ENCODE assay signal across 13 mouse cellular contexts in the genomic region with DNA sequence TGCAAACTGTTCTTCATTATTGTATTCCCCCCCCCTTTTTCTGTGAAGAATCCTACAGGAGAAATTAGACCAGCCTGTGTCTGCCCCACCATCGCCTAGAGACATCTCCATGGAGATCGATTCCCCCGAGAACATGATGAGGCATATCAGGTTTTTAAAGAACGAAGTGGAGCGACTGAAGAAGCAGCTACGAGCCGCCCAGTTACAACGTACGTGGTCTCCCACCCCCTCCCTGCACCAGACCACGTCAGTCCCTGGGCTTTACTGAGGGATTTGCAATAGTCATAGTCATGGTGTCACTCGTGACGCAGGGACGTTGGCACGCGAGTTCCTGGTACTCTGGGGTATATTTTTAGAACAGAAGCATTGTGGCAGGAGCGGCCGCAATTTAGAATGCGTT. TPM values are rescaled to one million over a fixed set of nuclear protein-coding genes. Genes with fewer than 3 reads are reported as not detected.
DNase-seq lines count a peak whose midpoint lies in the region; ATAC-seq and TF ChIP-seq lines count a peak whose summit lies in the region.
"Had no signal": no experiment of that assay in that cellular context is flagged by ENCODE, and none has a peak within 500 bp of the region (broad histone marks: within the 10 kb centered on the region; RNA-seq: fewer than 3 reads in every experiment).

No protein-coding gene starts in this region.

- peak overlapping the region; percentile 68 for H3K27ac ChIP-seq in hindbrain, embryonic 14.5 days
- H3K27ac ChIP-seq in midbrain, embryonic 16.5 days (ENCODE audit: low read length) = peak overlapping the region; percentile 25; the same call in 1 of the 2 replicates

- ATAC-seq in hindbrain, embryonic 14.5 days (ENCODE audit: low FRiP score) = peak; percentile 38; the same call in 1 of the 2 replicates
- ATAC-seq in midbrain, embryonic 16.5 days = peak; percentile 43; the same call in 1 of the 2 replicates
- ATAC-seq: activated CD4-positive, CD25-positive, alpha-beta regulatory T cell, adult 4 months had no signal

- intact Hi-C loops in gastrocnemius, postnatal 14 days (cut with DNase I; ENCODE audit: low total_unique reads) = no loop called here

- peaks cover 17% of the 10 kb centered on the region for H3K4me1 ChIP-seq in hindbrain, embryonic 14.5 days (replicated peaks; ENCODE audit: control insufficient read depth, insufficient read depth, low read length)
- H3K4me1 ChIP-seq in midbrain, embryonic 16.5 days (ENCODE audit: control insufficient read depth, insufficient read depth, low read length) = peaks cover 11% of the 10 kb centered on the region
- H3K4me1 ChIP-seq in lung, adult 2 months (ENCODE audit: control insufficient read depth, insufficient read depth, low read length) = 0 out of 2 replicates have a peak, but pooled peaks cover 3% of the 10 kb centered on the region

- no peak overlapping the region; the same call in 1 of the 2 replicates for H3K4me2 ChIP-seq in hindbrain, embryonic 14.5 days (replicated peaks)
- no peak overlapping the region for H3K4me2 ChIP-seq in midbrain, embryonic 16.5 days (ENCODE audit: low read length)
- H3K4me2 ChIP-seq: lung, embryonic 14.5 days had no signal

- WGBS in hindbrain, embryonic 14.5 days = 41% methylated on average over 18 of the region's 18 CpGs
- WGBS in midbrain, embryonic 16.5 days = 58% methylated on average over 18 of the region's 18 CpGs
- WGBS in lung, adult 2 months = 88% methylated on average over 18 of the region's 18 CpGs

- H3K36me3 ChIP-seq in hindbrain, embryonic 14.5 days (replicated peaks; ENCODE audit: control insufficient read depth, insufficient read depth) = peaks cover 37% of the 10 kb centered on the region
- no peaks in the 10 kb centered on the region for H3K36me3 ChIP-seq in midbrain, embryonic 16.5 days (ENCODE audit: control insufficient read depth, insufficient read depth, low read length)

- H3K9me3 ChIP-seq in hindbrain, embryonic 14.5 days (ENCODE audit: control insufficient read depth, low read length) = no peaks in the 10 kb centered on the region
- H3K9me3 ChIP-seq in midbrain, embryonic 16.5 days (replicated peaks; ENCODE audit: control insufficient read depth, low read length, poor library complexity, severe bottlenecking) = no peaks in the 10 kb centered on the region

- DNase-seq in gastrocnemius, postnatal 14 days = peak; percentile 13
- DNase-seq in gastrocnemius, postnatal 4 days (ENCODE audit: low spot score in 2 of 2) = no peak
- DNase-seq in frontal cortex, postnatal 14 days (ENCODE audit: low spot score in 2 of 2) = peak; percentile 33 to 53
- DNase-seq in hindbrain, embryonic 14.5 days (ENCODE audit: low spot score) = no peak
- DNase-seq in B cell, adult 2 months = no peak
- no peak for DNase-seq in spleen, adult 18-20 months
- DNase-seq in lung, adult 2 months = no peak
- DNase-seq: cerebellum, adult 9-11 months; lung, embryonic 14.5 days had no signal

- no peak for TF ChIP-seq CTCF in lung, adult 2 months (IDR thresholded peaks at IDR 0.05; ENCODE audit: insufficient read depth, low read length)

- peak overlapping the region; percentile 25; the same call in 1 of the 2 replicates for H3K9ac ChIP-seq in hindbrain, embryonic 14.5 days
- H3K9ac ChIP-seq in midbrain, embryonic 16.5 days (ENCODE audit: low read depth, low read length) = no peak overlapping the region
- H3K9ac ChIP-seq: lung, embryonic 14.5 days had no signal

- TF ChIP-seq POLR2A in lung, adult 2 months (IDR thresholded peaks at IDR 0.05; ENCODE audit: borderline replicate concordance, extremely low read depth, low read depth, low read length) = no peak

- H3K4me3 ChIP-seq in hindbrain, embryonic 14.5 days (replicated peaks; ENCODE audit: low read length) = no peak overlapping the region
- H3K4me3 ChIP-seq in midbrain, embryonic 16.5 days (ENCODE audit: low read depth, low read length) = no peak overlapping the region
- H3K4me3 ChIP-seq in lung, adult 2 months (replicated peaks; ENCODE audit: extremely low read depth, low read depth, low read length) = no peak overlapping the region

- no peaks in the 10 kb centered on the region for H3K27me3 ChIP-seq in hindbrain, embryonic 14.5 days (ENCODE audit: control insufficient read depth, insufficient read depth, low read length)
- H3K27me3 ChIP-seq in midbrain, embryonic 16.5 days (ENCODE audit: control insufficient read depth, insufficient read depth, low read depth, low read length) = no peaks in the 10 kb centered on the region
- H3K27me3 ChIP-seq: CH12.LX had no signal

RNA-seq across cellular contexts. Expression of gene Mrln, which starts 35.4 kb away (rescaled TPM):
- 100 to 1,000 TPM in 1 of 2 experiments, 10 to 100 TPM in 1; 97.0 to 105 TPM for total RNA-seq in gastrocnemius, postnatal 14 days (2021)
- total RNA-seq in gastrocnemius, postnatal 4 days (2021) = 100 to 1,000 TPM; 151 to 157 TPM
- 0.55 and 0.59 TPM in 2 replicates for polyA plus RNA-seq in hindbrain, embryonic 14.5 days (2014; fragmentation: Nextera tagmentation; extraction: Ambion mirVana)
- 1.2 TPM in 1 of 2 replicates, not detected in the other for polyA plus RNA-seq in midbrain, embryonic 16.5 days (2015; fragmentation: Nextera tagmentation; extraction: Ambion mirVana)
- polyA plus RNA-seq in lung, adult 2 months (2012; rRNA removed) = 0.66 and 5.7 TPM in 2 replicates
- total RNA-seq: CH12.LX had no signal
- polyA plus RNA-seq: activated CD4-positive, CD25-positive, alpha-beta regulatory T cell, adult 4 months; large intestine, adult 2 months; lung, embryonic 14.5 days had no signal

Comparison
In these comparisons a context has a peak if more than half of its experiments do, and no peak if none do; other contexts are left out.
1. DNase-seq: peak in gastrocnemius, postnatal 14 days (single experiment) and frontal cortex, postnatal 14 days (2 of 2); none in gastrocnemius, postnatal 4 days (0 of 2), hindbrain, embryonic 14.5 days (single experiment), B cell, adult 2 months (0 of 2), spleen, adult 18-20 months (0 of 2) and lung, adult 2 months (single experiment).